Mouse (Mus musculus) spleen, adult 12 weeks (tissue): ENCODE measurements at regions not wholly inside any gene's neighbourhood (a gene's known extent, or its start where the extent isn't known, plus 50 kb on each side); places are given as distances from the start of the nearest gene placed in this dataset.

ENCODE experiments used
- DNase-seq: peaks from one replicate; pipeline ENCODE4 v3.0.0; 2022; ENCODE audit warnings: low spot score

DNA sequence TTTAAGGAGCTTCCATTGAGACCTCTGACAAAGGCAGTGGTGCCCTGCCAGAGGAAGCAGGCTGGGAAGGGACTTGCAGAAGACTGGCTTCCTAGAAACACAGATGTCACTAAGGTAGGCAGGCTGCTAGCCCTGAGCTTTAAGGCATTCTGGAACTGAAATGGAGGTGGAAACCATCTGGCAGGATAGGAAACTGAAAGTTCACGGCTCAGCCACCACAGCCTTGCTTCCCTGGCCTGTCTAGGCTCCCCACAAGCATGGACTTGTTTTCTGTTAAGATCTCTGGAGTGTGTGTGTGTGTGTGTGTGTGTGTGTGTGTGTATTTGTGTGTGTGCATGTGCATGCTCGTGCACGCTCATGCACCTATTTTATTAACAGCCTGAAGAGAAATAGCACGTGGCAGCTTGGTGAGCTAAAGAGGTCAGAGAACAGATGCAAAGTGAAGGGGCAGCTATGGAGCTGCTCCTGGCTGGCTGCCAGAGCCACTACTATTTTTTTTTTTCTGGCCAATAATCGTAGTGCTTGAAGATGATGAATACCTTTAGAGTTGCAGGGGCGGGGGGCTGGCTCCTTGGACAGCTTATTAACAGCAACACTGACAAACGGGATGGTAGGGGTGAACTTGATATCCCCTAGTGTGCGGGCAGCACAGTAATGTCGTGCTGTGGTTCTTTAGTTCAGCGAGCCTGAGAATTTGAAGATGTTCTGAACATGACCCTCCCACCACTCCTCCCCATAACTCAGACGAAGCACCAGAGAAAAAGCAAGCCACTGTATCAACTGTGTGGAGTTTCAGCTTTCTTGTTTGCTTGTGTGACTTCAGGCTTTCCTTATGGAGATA lies 99.6 kb upstream of the Sesn3 start:
- DNase-seq: no peak

DNA sequence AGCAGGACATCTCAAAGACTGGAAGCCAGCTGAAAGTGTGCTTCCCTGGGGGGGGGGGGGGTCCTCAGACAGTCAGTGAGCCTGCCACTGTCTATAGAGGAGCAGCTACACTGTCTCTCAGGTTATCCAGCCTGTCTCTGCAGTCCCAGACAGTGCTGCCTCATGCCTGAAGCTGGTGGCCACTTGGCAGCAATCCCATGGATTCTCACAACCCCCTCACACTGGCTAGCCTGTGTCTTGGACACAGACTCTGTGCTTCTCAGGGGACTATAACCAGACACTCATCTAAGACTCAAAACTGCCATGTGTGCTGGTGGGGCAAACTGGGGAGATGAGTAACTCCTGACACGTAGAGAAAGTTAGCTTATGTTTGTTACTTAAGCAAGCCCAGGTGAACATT lies 95.1 kb upstream of the Sesn3 start:
- DNase-seq: no peak

DNA sequence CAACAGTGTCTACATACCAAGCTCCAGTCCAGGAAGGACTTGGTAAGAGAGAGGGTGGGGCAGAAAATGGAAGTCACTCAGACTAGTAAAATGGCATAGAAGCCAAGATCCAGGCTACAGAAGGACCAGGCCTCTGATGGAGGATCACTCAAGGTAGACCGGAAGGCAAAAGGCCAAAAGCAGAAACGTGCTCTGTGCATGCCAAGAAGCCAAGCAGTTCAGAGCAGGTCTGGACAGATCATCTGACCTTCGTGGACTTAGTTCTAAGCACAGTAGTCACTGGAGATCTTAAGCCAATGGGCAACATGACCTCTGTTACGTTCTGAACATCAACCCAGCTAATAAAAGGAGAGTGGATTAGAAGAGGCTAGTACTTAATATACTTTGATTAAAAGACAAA lies 90.6 kb upstream of the Sesn3 start:
- no peak for DNase-seq

DNA sequence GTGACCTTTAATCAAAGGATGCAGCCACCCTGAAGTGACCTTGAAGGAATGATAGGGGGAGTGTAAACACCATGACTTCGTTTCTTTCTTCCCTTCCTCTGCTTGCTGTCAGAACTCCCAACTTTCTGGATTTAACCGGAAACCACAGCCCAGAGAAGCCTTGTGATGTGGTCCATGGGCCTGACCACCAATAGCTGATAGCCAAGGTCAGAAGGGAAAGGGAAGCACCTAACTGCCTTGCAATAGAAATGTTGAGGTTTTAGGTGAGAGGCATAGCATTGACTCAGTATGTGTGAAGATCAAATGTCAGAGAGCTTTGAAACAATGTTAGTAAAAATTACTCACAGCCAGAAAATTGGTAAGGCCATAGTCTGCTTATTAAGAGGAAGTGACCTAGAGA lies 89.2 kb upstream of the Sesn3 start:
- DNase-seq: no peak

DNA sequence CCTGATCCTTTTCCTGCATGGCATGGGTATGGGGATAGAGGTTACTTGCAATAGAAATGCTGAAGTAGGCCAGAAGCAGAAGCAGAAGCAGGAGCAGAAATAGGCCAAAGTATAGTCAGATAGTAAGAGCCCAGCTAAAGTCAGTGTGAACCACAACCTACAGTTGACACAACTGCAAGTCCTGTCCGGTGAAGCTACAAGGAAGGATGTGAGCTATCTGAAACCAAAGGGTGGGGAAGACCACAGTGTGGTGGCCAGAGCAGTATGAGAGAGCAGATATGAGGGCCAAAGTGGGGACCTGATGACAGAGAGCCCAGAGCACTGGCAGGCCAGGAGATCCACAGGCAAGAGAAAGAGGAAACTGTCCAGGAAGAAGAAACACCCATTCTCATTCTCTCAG lies 87.1 kb upstream of the Sesn3 start:
- no peak for DNase-seq

DNA sequence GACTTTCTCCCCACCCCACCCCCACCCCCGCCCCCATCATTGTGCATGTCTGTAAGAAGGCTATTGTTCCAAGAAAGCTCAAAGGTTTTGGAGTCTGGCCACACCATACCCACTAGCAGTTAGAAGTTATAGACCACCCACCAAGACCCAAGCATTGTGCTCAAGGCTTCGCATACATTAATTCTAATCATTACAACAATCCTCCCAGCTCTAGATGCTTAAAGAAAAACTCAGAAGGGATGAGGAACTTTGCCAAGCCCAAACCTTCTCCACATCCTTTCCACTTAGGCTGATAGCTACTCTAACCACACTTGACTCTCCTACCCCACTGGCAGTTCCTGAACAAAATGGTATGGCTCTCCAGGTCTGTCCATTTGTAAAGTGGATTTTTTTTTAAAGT lies 86.4 kb upstream of the Sesn3 start:
- DNase-seq: no peak

DNA sequence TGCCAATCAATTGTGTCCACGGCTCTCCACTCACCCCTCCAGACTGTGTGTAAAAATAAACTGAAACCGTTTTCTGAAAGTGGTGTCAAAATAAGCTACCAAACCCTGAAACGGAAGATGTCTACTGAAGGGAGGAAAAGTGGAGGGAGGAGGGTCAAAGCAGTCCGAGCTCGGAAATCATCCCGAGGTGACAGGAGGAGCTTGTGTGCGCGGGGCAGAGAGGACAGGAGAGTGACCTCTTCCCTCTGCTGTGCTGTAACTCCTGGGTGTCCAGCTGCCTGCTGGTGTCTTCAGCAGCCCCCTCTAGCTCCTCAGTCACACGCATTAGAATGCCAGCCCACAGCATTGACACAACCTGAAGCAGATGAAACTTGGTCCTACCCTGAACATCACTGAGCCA lies 84.2 kb upstream of the Sesn3 start:
- no peak for DNase-seq

DNA sequence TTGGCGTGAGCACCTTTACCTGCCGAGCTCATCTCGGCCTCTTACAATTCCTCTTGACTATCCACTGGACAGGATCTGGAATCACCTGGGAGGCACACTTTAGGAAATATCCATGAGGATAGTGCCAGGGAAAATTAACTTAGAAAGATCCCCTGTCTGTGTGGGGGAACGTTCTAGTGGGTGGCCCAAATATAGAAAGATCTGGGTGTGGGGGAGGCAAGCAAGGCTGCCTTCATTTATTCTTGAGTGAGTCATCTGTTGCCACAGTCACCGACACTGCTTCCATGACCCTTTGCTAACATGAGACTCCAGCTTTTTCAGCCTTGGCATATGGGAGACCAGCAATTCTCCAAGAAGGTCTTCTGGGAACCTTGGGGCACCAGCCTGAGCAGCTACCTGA lies 80.1 kb upstream of the Sesn3 start:
- no peak for DNase-seq

DNA sequence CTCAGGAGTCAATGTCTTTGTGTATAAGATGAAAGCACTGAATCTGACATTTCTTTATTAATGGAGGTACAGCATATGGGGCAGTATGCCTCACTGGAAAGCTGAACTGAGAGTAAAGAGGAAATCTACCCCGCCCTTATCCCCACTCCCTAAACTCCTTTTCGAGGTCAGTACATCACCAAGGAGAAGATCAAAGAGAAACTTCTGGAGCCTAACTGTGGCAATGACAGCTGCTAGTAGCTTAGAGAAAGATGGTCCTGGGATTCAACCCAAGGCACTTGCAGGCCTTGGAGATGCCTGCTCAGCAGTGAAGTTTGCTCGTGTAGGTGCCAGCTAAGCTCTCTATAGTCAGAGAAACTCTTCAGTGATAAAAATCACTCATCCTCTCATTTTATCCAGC lies 75.8 kb upstream of the Sesn3 start:
- DNase-seq: no peak

DNA sequence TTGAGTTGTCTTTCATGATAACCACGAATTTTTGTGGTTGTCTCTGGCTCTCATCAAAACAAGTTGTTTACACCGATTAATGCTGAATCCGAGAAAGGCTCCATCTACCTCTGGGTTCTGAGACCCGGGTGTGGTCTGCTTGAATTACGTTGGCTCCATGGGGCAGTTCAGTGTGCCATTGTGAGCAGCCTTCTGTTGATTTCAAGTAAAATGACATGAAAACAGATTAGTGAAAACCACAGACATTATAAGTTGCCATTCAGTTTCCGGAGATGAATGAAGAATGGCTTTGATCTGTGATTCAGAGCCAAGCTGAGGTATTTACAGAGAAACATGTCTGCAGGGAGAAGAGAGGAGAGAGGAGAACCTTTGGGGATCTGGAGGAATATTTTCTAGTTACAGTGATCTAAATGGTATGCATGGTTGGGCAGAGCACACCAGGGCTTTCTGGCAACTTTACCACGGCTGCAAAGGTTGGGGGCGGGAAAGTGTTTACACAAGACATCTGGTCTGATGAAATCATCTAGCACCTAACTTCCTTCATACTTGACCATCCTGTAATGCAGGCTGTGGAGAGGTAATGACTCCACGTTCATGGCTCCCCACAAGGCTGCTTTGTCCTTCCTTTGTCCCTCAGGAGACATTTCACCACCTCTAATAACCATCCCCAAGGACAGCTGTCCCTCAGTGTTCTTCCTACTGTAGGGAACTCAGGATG lies 74.7 kb upstream of the Sesn3 start:
- DNase-seq: no peak

DNA sequence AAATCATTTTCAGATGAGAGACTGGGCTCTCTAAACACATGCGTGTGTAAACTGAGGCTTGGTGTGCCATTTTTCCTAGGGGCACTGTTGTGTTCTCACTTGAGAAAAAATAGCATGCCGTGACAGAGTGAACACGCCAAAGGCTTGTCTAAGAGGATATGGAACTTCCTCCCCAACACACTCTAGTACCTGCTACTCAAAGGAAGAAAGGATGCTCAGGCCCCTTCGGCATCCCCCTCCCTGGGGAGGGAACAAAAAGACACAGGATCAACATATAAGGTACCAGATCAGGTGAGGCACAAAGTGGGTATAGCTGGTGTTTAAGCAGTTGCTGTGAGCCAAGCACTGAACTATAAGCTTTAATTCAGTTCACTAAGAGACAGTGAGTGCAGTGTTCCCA lies 74.0 kb upstream of the Sesn3 start:
- DNase-seq: no peak

DNA sequence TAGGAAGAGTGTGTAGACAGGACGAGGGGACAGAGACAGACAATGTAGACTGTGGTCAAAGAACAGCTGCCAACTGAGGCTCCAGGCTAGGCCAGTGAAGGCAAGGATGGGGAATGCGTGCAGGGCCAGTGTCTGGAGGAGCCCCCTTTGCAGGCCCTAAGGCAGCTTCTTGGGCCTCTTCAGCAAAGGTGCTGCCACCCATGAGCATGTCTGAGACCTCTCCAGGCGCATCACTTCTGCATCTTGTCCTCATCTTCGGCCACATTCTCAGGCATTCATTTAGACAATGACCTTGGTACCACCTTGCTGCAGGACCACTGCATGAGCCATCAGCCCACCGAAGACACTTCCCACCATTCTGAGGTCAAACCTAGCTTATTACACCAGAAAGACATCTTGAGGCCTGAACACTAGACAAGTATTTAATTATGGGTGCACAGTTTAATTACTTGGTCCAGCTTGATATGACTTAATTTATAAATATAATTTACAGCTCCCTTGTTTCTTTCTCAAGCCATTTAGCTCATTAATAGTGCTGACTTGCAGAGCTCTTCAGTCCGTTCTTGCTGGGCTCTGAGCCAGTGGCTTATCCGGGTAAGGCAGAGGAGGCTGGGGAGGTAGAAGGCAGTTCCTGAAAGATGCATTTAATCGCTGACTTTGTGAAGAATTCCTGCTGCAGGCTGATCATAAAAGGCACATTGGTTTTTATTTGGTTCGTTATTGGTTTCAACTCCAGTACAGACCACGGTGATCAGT lies 72.1 kb upstream of the Sesn3 start:
- DNase-seq: no peak

DNA sequence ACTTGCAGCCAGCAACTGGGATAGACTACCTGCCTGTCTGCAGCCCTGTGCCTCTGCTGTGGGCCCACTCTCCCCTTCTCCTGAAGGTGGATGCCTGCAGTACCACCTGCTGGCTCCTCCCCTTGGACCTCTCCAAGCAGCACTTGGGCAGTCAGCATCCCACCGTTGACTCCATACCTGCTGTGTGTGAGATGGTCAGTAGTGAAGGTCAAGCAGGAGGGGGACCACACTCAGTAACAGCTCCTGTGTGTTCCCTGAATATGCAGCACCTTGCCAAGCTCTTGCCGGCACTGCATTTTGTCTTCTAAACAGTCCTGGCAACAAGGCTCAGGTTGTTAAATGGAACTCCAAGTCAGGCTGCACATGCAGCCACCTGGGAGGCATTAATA lies 71.6 kb upstream of the Sesn3 start:
- no peak for DNase-seq

DNA sequence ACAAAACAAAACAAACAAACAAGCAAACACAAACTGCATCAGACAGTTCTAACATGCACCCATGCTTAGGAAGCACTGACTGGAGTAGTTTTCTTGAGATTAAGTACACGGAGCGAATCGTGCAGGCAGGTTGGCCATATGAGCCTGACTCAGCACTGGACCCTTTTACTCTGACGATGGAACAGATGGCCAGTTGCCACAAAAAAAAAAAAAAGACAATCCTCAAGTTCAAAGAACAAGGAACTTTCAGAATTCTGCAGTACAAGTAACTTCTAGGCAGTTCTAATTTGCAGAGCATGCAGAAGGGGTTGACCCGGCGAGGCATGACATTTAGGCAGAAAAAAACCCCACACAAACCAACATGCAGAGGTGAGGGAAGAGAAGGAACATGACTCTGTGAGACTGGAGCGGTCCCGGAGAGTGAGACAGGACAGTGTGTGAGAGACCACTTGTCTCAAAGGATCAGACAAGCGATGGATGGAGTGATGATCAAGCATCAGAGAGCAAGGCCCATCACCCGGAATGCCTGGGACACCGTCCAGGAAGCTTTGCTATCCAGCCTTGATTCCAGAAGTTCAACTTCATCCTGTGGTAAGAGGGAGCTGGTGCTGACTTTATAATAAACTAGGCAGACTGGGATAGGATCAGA lies 71.0 kb upstream of the Sesn3 start:
- DNase-seq: no peak

DNA sequence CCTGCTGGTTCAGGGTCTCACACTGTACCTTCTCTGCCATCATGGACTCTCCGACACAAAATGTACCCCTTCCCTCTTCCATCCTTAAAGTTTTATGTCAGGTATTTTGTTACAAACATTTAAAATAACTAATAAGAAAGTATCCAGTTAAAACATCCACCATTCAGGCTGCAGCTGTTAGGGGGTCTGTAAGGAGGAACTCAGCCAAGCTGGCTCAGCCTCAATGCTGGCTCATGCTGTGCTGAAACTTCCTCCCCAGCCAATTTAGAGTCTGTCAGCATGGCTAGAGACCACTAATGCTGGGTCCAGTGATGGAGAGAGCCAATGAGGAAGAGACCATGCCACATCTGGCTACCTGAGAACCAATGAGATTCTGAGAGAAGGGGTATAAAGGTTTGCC lies 70.0 kb upstream of the Sesn3 start:
- DNase-seq: no peak

DNA sequence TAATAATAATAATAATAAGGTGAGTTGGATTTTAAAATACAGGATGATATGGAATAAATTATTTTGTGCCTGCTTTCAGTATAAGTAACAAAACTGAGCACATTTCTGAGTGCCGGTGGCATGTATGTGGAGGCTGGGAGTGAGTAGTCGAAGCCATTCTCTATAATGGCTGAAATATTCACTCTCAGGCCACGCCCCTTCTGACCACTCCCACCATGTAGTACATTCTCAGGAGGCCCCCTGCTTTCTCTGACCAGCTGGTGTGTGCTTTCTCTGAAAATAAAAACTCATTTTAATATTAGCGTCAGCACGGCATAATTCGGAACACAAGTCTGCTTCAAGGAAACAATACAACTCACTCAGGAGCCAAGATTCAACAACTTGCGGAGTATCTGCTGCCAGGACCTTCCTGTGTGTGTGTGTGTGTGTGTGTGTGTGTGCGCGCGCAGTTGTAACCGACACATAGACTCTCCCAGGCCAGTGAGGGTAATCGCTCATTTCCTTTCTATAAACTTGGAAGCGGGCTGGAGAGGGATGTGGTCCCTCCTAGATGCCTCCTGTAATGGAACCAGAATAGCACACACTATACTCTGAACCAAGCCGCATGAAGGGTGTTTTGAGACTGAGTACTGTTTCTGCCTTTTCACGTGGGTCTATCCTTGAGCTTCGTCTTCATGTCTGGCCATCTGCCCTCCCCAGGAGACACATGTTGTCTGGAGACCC lies 67.9 kb upstream of the Sesn3 start:
- no peak for DNase-seq

DNA sequence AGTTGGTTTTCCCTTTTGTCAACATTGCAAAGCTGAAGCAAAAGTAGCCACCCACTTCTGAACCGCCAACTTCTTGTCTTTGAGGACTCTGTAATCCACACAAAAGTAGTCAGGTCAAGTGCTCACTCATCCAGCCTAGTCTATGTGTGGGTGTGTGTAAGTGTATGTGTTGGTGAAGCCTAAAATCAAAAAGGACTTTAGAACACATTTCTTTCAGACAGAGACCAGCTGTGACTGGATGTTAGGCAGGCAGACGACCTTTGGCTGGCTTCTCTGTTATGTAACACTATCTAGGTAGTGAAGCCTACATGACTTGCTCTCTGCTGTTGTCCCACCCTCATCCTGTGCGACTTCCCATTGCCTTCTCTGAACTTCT lies 67.3 kb upstream of the Sesn3 start:
- no peak for DNase-seq

DNA sequence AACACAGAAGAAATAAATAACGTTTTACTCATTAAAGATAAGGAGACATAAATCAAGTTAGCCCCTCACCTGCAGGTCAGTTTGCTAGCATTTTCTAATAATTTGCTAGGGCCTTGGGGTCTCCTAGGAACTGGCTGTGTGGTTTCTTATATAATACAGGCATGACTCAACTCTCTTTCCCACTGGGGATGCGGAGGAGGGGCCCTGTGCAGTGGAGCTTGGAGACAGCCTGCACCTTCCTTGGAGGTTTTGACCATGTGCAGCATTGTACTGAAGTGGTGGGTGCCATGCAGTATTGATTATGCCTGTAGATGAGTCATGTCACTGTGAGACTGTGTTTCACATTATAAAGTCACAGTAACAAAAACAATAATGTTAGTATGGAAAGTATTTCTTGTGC lies 61.6 kb upstream of the Sesn3 start:
- no peak for DNase-seq

DNA sequence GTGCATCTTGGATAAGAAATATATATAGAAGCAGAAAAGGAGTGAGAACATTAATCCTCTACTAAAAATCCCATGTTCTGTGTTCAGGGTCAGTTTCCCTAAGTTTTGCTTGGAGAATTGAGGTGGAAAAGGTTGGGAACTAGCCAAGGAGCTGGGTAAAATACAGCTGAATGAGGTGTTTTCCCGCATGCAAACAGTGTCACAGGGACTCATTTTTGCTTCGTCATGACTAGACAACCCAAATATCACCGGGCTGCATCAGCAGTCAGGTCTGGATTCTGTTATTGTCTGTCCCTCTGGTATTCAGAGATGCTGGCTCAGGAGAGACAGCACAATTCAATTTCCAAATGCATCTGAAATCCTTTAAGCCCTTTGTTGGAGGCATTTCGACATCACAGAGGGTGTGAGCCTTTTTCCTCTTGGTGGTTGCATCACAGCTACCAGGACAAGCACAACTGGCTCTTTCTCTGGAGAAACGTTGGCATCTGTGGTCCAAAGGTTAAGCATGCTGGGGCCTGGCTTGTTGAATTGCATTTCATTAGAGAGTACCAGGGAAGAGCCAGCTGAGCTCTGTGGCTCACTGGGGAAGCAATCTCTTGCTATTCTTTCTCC lies 59.6 kb upstream of the Sesn3 start:
- no peak for DNase-seq

DNA sequence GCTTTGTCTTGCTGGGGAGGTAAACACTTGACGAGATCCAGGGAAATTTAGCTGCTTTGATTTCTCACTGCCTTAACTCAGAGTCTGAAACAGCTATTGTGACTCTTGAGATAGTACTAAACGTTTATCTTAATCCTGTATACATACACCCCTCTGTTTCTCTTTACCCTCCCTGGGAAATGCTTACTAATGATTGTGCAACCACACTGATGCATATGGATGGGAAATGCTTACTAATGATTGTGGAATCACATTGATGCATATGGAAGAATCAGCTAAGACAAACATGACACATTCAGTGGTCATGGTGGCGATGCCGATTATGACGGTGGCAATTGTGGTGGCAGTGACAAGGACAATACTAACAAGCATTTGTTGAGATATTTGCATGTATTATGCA lies 58.9 kb upstream of the Sesn3 start:
- DNase-seq: no peak

DNA sequence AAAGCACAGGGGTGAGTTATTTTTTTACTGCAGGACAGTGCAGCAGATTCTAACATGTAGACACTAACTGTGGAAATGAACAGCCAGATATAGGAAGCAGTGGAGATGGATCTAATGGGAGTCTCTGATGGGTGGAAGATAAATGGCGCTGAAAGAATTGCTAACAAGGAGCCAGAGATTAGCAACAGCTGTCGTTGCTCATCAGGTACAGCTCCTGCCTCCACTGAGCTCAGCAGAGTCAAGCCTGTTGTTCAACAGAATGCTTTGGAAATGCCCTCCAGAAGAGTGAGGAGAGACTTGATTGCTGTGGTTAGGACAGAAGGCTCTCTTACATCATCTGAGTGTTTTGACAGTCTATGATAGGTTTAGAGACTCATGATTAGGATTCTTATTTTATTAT lies 51.9 kb upstream of the Sesn3 start:
- no peak for DNase-seq
